Mouse (Mus musculus): ENCODE measurements around the gene Jchain.
"Not testable (repeated sequence)": the region's sequence is repeated elsewhere in the genome, so short reads cannot be mapped to it uniquely, and the experiment has no call there.

The Jchain gene

DNA sequence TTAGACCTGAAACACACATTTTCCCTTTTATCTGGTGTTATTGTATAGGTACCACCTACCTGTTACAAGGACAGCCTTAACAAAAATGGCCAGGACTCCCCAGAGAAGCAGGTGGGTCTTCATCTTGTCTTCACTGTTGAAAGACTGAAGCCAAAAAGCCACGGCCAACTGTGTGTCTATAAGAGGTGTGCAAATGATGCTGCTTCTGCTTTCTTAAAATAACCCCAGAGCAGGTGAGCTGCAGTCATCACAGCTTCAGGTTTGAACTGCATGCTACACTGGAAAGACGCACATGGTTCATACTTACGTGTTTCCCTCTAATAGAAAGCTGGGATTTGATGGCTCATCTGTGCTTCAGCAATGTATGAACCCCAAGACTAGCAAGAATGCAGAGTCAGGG, at the start of gene Jchain:
Jchain (minus strand) TSS at position 235 of the 400 bp plus-strand sequence.
- no peak for DNase-seq (ENCODE audit: low read depth, low spot score)

DNA sequence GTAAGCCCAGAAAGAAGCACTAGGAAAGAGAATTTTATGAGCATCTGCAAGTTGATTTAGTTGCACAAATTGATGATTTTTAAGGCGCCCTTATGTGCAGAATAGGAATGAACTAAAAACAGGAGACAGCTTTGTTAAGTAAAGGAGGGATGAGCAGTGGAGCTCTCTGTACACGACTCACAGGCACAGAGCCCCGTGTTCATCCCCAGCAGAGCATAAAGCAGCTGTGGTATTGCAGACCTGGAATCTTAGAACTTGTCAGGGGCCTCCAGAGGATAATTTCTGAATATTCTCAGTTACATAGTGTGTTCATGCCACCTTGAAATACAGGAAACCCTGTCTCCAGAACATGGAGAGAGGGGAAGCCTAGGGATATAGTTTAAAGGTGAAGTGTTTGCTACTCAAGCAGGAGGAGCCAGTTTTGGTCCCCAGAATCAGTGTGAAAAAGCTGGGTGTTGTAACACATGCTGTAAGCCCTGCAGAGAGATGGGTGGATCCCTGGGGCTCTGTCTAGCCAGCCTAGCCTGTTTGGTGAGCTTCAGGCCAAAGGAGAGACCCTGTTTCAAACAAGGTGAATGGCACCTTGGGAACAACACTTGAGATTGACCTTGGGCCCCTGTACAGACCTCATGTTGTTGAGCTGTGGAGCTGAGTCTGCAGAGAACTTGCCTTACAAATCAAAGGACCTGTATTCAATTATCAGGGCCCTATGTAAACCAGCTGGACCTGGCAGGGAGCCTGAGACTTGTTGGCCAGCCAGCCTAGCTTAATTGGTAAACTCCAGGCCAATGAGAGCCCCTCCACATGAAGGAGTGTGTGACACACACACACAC, 48.0 kb upstream of the Jchain start:
- DNase-seq (ENCODE audit: low read depth, low spot score), result no peak

DNA sequence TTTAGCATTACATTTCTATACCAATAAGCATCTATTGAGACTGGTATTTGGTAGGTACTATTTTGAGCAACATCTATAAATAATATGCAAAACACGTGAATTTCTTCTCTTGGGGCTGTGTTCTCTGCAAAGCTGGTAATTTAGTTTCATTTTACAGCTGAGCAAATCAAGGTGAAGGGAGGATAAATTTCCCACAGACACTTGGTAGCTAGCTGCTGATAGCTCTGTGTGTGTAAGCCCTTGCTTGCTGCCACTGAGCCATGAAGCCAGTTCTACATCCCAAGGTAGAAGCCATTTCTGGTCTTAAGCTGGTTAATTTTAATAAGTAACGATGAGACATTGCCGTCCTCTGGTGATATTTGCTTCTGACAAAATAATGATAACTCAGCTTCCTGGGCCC, 47.1 kb upstream of the Jchain start:
- no peak for DNase-seq (ENCODE audit: low read depth, low spot score)

DNA sequence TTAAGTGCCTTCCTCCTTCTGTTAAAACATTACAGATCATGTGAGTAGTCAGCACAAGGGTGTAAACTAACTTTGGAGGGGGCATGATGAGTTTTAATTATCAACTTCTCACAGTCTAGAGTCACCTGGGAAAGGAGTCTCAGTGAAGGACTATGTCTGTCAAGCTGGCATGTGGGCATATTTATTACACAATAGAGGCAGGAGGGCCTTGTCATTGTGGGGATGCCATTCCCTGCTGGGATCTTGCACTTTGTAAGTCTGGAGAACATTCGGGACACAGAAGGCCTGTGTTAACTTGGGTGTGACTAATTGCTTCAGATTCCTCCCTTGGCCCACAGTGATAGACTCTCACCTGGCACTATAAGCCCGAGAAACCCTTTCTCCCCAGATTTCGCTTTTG, 41.9 kb upstream of the Jchain start:
- DNase-seq (ENCODE audit: low read depth, low spot score), result no peak

DNA sequence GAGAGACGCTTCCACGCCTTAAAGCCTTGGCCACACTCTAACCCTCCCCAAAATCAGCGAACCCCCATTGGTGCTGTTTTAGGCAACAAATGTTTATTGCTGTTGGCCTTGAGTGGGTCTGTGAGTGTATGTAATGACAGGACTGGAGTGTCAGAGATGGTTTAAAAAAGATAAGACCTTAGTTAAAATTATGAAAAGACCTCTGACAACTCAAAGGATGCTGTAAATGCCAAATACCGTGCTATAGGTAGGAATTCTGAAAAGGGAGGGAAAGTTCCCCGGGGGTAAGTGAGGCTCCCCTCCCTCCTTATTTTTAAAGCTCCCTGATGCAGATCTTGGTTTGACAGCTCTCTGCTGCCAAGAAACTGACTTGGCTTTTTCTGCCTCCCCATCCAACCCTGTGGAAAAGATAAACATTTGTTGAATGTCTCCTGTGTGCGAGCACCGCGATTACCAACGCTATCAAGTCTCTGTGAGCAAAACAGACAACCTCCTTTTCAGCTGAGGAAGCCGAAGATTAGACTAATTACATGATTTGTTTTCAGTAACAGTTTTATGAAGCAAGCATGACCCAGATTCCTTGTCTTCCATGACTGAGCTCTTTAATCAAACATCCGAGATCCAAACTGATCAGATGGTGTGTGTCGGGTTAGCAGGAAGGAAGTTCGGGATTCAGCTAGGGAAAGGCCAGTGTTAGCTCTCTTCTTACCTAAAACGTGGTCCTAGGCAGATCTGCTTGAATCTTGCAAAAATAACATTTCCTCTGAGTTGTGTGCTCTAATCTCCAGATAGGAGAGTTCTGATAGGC, 38.5 kb upstream of the Jchain start:
- DNase-seq (ENCODE audit: low read depth, low spot score), result no peak

DNA sequence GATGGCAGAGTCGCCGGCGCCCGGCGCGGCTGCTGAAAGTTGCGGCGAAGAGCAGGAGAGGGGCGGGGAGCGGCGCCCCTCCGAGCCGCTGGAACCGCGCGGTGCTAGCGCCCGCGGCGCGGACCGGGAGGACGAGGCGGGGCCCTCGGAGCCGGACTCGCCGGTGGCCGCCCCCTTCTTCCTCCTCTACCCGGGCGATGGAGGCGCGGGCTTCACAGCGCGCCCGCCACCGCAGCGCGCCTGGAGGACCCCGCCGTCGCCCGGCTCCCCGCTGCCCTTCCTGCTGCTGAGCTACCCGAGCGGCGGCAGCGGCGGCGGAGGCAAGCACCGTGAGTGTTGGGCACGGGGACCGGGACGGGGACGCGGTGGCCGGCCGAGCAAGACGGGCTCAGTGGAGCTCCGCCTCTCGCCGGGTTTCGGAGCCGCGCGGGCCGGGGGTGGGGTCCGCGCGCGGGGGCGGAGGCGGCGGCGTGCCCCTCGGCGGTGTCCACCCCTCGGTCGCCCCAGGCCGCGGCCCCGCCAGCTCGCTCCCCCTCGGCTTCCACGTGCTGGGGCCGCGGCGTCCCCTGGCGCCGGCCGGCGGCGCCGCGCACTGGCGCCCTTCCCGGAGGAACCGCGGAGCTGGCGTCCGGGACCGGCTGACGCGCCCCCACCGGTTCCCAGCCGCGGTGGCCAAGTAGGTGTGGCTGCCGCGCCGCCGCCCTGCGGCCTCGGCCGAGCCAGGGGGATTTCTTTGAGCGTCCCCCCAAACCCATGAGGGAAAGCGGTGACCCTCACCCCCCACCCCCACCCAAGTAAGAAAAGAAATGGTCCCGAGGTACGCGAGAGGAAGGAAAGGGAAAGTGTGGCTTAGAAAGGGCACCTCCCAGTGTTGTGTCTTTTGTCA, 37.7 kb upstream of the Jchain start:
- peak; percentile 72 for DNase-seq (ENCODE audit: low read depth, low spot score)

DNA sequence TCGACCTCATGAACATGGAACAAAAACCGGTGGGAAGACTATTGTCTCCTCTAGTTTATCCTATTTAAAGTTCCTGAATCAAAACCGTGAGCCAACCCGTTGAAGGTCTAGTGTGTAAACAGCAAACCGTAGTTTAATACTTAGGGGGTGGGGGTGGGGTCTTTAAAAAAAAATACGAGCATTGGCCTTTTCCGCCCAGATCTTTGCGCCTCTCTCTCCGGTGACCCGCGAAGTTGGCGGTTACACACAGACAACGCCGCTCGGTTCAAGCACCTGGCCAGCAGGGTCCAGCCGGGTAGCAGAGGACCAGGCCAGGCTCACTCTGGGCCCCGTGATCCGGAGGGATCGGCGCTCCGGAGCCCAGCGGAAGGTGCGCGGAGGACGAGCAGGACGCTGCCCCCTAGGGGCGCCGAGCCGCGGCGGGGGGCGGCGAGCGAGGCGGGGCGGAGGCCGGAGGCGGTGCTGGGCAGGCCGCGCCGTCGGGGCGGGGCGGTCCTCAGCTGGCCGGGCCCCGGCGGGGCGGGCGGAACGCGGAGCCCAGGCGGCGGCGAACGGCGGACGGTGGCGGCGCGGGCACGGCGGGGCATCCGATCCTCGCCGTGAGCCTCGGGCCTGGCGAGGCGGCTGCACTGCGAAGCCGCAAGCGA, 36.9 kb upstream of the Jchain start, which contains the start of gene Rufy3:
Rufy3 (plus strand) TSS at position 540 of the 647 bp plus-strand sequence.
- peak; percentile 79 for DNase-seq (ENCODE audit: low read depth, low spot score)

DNA sequence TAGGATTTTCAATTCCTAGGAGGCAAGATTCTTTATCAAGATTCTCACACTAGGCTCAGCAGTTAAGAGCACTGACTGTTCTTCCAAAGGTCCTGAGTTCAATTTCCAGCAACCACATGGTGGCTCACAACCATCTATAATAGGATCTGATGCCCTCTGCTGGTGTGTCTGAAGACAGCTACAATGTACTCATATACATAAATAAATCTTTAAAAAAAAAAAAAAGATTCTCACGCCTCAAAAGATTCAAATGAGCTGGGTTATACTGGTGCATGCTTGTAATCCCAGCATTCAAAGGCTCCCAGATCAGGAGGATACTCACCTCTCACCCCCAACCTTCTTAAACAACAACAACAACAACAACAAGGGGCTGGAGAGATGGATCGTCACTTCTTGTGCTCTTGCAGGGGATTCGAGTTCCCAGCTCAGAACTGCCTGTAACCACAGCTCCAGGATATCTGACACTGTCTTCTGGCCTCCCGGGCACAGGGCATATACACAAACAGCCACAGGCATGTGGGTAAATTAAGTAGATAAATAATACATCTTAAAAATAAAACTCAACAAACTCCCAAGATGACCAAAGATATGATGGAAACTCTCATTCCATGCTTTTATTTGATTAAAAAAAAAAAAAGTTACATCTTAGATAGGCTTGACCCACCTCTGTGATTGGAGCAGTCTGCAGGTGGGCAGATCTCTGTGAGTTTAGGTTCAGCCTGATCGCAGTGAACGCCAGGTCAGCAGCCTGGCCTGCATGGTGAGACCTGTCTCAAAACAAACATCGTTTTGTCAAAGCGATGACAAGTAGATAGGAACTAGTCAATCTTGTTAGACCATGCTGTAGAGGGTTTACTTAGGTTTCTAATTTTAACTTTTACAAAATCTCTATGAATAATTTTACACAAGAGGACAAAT, 35.4 kb upstream of the Jchain start:
- DNase-seq (ENCODE audit: low read depth, low spot score), result no peak

DNA sequence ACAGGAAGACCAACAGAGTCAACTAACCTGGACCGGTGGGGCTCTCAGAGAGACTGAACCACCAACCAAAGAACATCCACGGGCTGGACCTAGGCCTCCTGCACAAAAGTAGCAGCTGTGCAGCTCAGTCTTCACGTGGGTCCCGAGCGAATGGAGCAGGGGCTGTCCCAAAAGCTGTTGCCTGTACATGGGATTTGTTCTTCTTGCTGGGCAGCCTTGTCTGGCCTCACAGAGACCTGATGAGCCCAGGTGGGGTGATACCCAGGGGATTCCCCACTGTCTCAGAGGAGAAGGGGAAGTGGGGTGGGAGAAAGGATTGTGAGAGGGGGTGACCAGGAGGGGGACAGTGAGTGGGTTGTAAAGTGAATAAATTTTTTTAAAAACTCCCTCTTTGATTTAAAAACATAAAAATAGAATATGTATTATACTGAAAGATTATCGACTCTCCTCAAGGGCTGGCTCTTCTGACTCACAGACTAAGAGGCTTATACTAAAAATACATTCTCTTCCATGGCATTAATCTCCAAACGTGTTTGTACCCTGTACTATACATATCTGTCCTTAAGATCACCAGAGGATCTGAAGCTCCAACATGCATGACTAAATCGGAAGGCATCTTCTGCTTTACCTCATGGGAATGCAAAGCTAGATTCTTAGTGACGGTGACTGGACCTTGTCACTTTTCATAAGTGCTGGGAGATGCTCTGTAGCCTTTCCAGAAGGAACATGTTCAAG, 33.6 kb upstream of the Jchain start:
- DNase-seq (ENCODE audit: low read depth, low spot score), result no peak

DNA sequence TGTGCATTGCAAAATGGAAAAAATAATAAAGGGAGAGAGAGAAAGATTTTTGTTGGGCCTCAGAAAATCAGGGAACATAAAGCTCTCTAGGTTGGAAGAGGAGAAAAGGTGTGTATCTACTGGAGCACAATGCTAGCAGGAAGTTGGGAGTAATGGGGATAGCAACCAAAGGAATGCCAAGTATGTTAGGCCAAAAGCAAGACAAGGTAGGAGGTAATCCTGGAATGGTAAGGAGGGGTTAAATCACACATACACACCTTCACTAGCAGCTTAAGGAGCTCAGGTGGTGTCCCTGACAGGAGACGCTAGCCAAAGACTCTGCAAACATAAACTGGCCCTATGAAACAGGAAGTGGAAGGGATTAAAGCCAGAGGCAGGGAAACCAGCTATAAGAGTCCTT, 31.3 kb upstream of the Jchain start:
- DNase-seq (ENCODE audit: low read depth, low spot score), result no peak

DNA sequence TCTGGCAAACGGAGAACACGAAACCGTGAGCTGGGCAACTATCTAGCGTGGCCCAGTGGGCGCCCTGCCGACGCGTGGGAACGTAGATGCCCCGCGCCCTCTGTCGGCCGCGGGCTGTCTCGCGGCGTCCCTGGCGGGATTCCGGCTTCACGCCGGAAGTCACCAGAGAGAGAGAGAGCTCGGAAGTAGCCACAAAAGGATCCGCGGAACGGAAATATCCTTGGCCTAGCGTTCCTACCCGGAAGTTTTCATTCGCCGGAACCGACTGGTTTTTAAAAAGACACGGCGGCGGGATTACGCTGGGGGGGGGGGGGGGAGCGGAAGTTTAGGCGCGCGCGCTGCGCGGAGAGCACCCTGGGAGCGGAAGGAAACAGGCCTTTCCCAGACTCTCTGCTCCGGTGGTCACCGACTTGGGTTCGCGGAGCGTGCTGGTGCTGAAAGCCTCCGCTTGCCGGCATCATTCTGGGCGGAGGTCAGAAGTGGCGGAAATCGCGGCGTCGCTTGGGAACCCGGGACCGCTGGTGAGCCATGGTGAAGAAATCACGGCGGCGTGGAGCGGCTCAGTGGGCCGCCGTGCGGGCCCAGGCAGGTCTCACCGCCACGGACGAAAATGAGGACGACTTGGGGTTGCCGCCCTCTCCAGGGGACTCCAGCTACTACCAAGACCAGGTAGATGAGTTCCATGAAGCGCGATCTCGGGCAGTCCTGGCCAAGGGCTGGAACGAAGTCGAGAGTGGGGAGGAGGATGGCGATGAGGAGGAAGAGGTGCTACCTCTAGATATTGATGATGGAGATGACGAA, 26.6 kb upstream of the Jchain start, which contains the start of gene Utp3:
Utp3 (plus strand) TSS at position 377 of the 801 bp plus-strand sequence.
- peak; percentile 100 for DNase-seq (ENCODE audit: low read depth, low spot score)

DNA sequence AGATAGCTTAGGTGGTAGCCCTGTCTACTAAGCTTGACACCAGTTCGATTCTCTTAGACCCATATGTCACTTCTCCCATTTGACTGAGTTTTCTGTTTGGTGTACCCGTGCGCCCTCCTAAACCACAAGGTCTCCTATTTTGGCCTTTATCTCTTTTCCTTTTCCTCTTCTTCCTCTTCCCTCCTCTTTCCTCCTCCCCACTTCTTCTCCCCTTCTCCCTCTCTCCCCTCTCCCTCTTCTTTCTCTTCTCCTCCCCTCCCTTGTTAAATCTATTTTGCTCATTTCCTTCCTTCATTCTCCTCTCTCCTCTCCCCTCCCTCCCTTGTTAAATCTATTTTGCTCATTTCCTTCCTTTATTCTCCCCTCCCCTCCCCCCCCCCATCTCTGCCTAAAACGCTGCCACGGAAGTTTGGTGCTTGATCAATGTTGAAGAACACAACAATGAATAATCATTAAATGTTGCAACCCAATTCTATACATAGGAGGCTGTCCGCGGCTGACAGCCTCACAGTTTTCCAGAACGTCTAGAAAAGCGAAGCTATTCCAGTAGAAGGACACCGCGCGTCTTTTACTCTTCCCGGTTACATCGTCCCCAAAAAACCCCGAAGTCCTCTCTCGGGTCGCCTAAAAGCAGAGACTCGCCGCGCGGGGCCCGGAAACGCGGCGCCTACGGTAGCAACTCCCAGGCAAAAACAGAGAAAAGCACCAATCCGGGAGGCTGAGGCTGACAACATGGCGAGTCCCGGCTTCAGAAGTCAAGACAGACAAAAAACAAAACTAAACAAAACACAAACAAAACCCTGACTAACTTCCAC, 25.8 kb upstream of the Jchain start:
- DNase-seq (ENCODE audit: low read depth, low spot score), result no peak

DNA sequence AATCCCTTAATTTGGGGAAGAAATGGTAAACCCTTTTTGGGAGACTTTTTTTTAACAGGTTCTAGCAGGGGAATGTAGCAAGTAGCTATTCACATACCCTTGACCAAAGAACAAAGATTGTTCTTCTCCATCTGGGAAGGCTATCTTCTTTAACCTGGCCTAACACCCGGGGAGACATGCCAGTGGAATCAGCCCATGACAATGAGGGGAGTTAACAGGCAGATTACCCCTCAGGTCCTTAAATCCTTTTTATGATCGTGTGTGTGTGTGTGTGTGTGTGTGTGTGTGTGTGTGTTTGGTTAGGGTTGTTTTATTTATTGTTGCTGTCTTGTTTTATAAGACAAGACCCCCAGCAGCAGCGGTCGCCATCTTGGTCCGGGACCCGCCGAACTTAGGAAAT, 17.8 kb upstream of the Jchain start:
- DNase-seq (ENCODE audit: low read depth, low spot score), result no peak

DNA sequence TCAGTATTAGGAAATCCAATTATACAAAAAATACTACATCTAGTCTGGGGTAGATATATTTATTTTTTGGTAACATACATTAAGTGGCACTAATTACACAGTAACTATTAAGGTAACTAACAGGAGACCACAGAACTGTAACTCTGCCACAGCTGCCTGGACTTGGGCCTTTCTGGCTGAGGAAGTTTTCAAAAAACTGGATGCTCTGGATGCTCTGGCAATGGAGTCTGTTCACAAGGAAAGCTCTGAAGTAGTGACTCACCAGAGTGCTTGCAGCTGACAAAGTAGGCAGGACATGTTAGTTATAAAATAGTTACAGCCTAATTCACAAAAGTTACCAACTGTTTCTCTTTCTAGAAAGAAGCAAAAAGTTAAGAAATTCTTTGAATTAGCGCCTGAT, 16.7 kb upstream of the Jchain start:
- not testable (repeated sequence) for DNase-seq (ENCODE audit: low read depth, low spot score)

DNA sequence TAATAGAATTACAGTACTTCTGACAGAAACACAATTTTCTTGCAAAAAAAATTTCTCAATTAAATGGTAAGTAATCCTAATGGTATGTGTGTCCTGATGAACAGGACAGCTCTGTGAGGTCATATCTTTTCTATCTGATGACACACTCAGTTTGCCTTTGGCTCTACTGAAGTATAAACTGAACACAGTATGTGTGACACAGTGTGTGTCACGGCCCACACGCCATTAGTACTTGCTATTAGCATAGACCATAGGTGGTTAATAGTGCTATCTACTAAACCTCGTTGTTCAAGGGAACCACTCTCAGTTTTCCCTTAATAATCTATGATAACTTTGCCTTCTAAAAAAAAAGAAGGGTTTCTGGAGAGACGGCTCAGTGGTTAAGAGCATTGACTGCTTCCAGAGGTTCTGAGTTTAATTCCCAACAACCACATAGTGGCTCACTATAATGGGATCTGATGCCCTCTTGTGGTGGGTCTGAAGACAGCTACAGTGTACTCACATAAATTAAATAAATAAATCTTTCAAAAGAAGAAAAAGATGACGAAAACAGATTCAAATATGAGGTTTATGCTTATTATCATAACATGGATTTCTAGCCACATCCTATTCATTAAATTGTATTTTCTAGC, 15.1 kb upstream of the Jchain start:
- peak; percentile 76 for DNase-seq (ENCODE audit: low read depth, low spot score)

DNA sequence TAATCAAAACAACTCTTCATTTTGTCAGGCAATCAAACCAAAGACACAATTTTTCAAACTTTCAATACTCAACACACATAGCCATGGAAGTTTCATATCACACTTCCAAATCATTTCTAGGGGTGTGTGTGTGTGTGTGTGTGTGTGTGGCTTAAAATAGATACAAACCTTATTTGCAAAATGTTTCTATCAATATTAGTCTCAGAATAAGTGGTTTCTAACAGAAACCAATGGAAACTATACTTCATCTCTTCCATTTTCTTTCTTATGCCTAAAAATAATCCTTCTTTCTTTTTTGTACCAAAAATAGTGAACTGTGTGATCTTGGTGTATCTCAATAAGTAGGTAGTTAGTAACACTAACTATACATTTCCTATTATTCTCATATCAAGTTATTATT, 13.2 kb upstream of the Jchain start:
- no peak for DNase-seq (ENCODE audit: low read depth, low spot score)

DNA sequence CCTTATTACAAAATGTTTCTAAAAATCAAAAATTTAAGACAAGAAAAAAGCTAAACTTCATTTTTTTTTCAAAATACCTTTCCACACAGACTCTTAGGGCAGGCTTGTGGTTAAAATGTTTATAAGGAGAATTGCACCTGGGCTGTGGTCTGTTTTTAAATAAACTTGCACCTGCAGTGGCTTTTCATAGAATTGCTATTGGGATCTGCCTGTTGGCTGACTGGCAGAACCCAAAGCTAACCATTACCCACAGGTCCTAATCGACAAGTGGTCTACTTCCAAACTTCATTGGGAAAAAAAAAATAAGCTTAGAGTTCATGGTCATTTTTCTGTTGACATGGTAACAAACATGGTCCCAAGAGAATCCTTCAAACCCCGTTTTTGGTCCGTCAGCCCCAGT, 7.0 kb upstream of the Jchain start:
- DNase-seq (ENCODE audit: low read depth, low spot score), result no peak
